Mouse (Mus musculus) small intestine, adult 2 months (tissue): Measurements from ENCODE around the gene Gm43738.
A peak's percentile ranks its signal among the peaks of the same experiment; 100 is the strongest.

Source experiments
- CTCF ChIP-seq: fragments of 200-500 bp; IDR thresholded peaks from 2 replicates; pipeline ENCODE4 v1.5.1; 2012; ENCODE audit warnings: low read depth, mild to moderate bottlenecking, control low read depth, inconsistent platforms, low read length, moderate library complexity, mixed read lengths; ENCODE audit not compliant: insufficient replicate concordance, insufficient read length; ENCODE audit errors: extremely low read depth
- POLR2A ChIP-seq: fragments of 200-500 bp; IDR thresholded peaks from 2 replicates; pipeline ENCODE4 v1.6.1; 2012; ENCODE audit warnings: low read depth, mild to moderate bottlenecking, control low read depth, inconsistent platforms, low read length, moderate library complexity

GRCm38 (mm10) chr3:89087338-89088110, 13.4 kb downstream of the Gm43738 start:
- TF ChIP-seq CTCF = peak; percentile 69; the same call in 1 of the 2 replicates
- TF ChIP-seq POLR2A = no peak
